Mouse (Mus musculus): ENCODE results near the gene Lrrc10.

- TF ChIP-seq CTCF (IDR thresholded peaks at IDR 0.05; ENCODE audit: extremely low read depth, insufficient read depth, insufficient read length, insufficient replicate concordance) (no peak), POLR2A (IDR thresholded peaks at IDR 0.05; ENCODE audit: low read depth, low read length) (no peak)
These were observed 44.2 kb upstream of the Lrrc10 start for GRCm38 (mm10) chr10:117000975-117001374.
